Mouse (Mus musculus) spleen, adult 2 months (tissue): ENCODE measurements around the gene Qrich2. TPM values are rescaled to one million over a fixed set of nuclear protein-coding genes. Genes with fewer than 3 reads are reported as not detected.
"Not testable (repeated sequence)": the region's sequence is repeated elsewhere in the genome, so short reads cannot be mapped to it uniquely, and the experiment has no call there.

Source experiments
- DNase-seq, 2 experiments: peaks; one replicate each; pipeline versions ENCODE4 v3.0.0 to v3.0.0-alpha.2; 2012 to 2021; ENCODE audit warnings: low spot score in 2 of 2, low read depth in 1 of 2
- H3K27ac ChIP-seq: fragments of 200-500 bp; 2 replicates; pipeline ENCODE4 v1.5.1; 2012; ENCODE audit warnings: low read length, inconsistent platforms; ENCODE audit not compliant: insufficient read depth
- H3K27me3 ChIP-seq: fragments of 200-500 bp; 2 replicates; pipeline ENCODE4 v1.6.1; 2012; ENCODE audit warnings: mild to moderate bottlenecking, moderate library complexity, low read length, inconsistent platforms; ENCODE audit not compliant: control insufficient read depth, insufficient read depth
- H3K36me3 ChIP-seq: fragments of 200-500 bp; 2 replicates; pipeline ENCODE4 v1.6.1; 2012; ENCODE audit warnings: mild to moderate bottlenecking, low read length, inconsistent platforms; ENCODE audit not compliant: control insufficient read depth, insufficient read depth
- H3K4me1 ChIP-seq: fragments of 200-500 bp; 2 replicates; pipeline ENCODE4 v1.6.1; 2011; ENCODE audit warnings: inconsistent platforms; ENCODE audit not compliant: control insufficient read depth, insufficient read depth, insufficient read length
- H3K4me3 ChIP-seq: fragments of 200-500 bp; 2 replicates; pipeline ENCODE4 v1.5.1; 2011; ENCODE audit warnings: mild to moderate bottlenecking, inconsistent platforms; ENCODE audit not compliant: insufficient read depth, insufficient read length; ENCODE audit errors: extremely low read depth
- CTCF ChIP-seq: fragments of 200-500 bp; IDR thresholded peaks from 2 replicates; pipeline ENCODE4 v1.5.1; 2011; ENCODE audit warnings: mild to moderate bottlenecking, inconsistent platforms; ENCODE audit not compliant: insufficient read depth, insufficient read length, insufficient replicate concordance; ENCODE audit errors: extremely low read depth
- POLR2A ChIP-seq: fragments of 200-500 bp; IDR thresholded peaks from 2 replicates; pipeline ENCODE4 v1.6.1; 2011; ENCODE audit warnings: low read depth, low read length, inconsistent platforms
- WGBS: fragments of 180-500 bp; shearing (Covaris S2); methylation state at CpG from one replicate; pipeline ENCODE4 v1.1.7; 2018; 5-methylcytosine and 5-hydroxymethylcytosine counted together
- polyA plus RNA-seq: library from polyadenylated mRNA; depleted of rRNA; stranded (reverse); fragments of >200 nt; gene quantifications from 2 replicates; pipeline ENCODE4 v1.2.3, GENCODE M21; 2012

Gene Qrich2
- polyA plus RNA-seq, 1 experiment: 0.14 TPM

- Histone ChIP-seq H3K4me1 (peaks cover 19% of the 10 kb centered on the region), H3K27me3 (no peaks in the 10 kb centered on the region), H3K27ac (no peak overlapping the region), H3K36me3 (no peaks in the 10 kb centered on the region), H3K4me3 (0 out of 2 replicates have a peak overlapping the region, but pooled peaks have one; percentile 86)
- no peak for TF ChIP-seq POLR2A
- TF ChIP-seq CTCF: no peak
- 75% methylated on average over 6 of the region's 6 CpGs for WGBS
- DNase-seq: no peak
These were observed 54.5 kb downstream of the Qrich2 start for GRCm38 (mm10) chr11:116411582-116411981.

- H3K4me1 ChIP-seq: peaks cover 22% of the 10 kb centered on the region
- not testable (repeated sequence) for H3K36me3 ChIP-seq, H3K27me3 ChIP-seq, H3K4me3 ChIP-seq, H3K27ac ChIP-seq, DNase-seq
- WGBS: 92% methylated on average over 4 of the region's 4 CpGs
These were observed 55.6 kb downstream of the Qrich2 start for GRCm38 (mm10) chr11:116410415-116410814.

- no peak for DNase-seq
- 83% methylated on average over 3 of the region's 3 CpGs for WGBS
- H3K4me1 ChIP-seq: peaks cover 25% of the 10 kb centered on the region
- TF ChIP-seq CTCF (no peak), POLR2A (no peak)
- H3K27me3 ChIP-seq: no peaks in the 10 kb centered on the region
- H3K27ac ChIP-seq: no peak overlapping the region
- H3K4me3 ChIP-seq: no peak overlapping the region
- no peaks in the 10 kb centered on the region for H3K36me3 ChIP-seq
These were observed 57.0 kb downstream of the Qrich2 start for GRCm38 (mm10) chr11:116409008-116409407.

- DNase-seq: peak in 1 of 2 experiments; percentile 53
- WGBS: 54% methylated on average over 16 of the region's 16 CpGs
- peak overlapping the region; percentile 11; the same call in 1 of the 2 replicates for H3K4me3 ChIP-seq
These were observed 59.8 kb downstream of the Qrich2 start for GRCm38 (mm10) chr11:116406231-116406728.

GRCm38 (mm10) chr11:116405601-116406000, 60.4 kb downstream of the Qrich2 start:
- WGBS: 44% methylated on average over 4 of the region's 4 CpGs
- Histone ChIP-seq H3K36me3 (peaks cover 1% of the 10 kb centered on the region), H3K4me3 (no peak overlapping the region), H3K4me1 (peaks cover 13% of the 10 kb centered on the region), H3K27ac (peak overlapping the region; percentile 70), H3K27me3 (no peaks in the 10 kb centered on the region)
- no peak for DNase-seq
- TF ChIP-seq CTCF: no peak
- TF ChIP-seq POLR2A: no peak

More at GRCm38 (mm10) chr11:116406231-116406728, 59.8 kb downstream of the Qrich2 start:
- peaks cover 12% of the 10 kb centered on the region for H3K4me1 ChIP-seq
- TF ChIP-seq CTCF: no peak
- no peak for TF ChIP-seq POLR2A
- H3K27me3 ChIP-seq: no peaks in the 10 kb centered on the region
- H3K27ac ChIP-seq: peak overlapping the region; percentile 72
- peaks cover 1% of the 10 kb centered on the region for H3K36me3 ChIP-seq

GRCm38 (mm10) chr11:116400560-116400959, 65.5 kb downstream of the Qrich2 start:
- Histone ChIP-seq H3K27me3 (no peaks in the 10 kb centered on the region), H3K4me3 (no peak overlapping the region), H3K4me1 (peaks cover 10% of the 10 kb centered on the region), H3K27ac (no peak overlapping the region), H3K36me3 (peaks cover 8% of the 10 kb centered on the region)
- DNase-seq: no peak
- WGBS: 6% methylated on average over 4 of the region's 4 CpGs
- TF ChIP-seq CTCF: no peak

- no peak for DNase-seq
- WGBS: 89% methylated on average over 11 of the region's 11 CpGs
- Histone ChIP-seq H3K27me3 (no peaks in the 10 kb centered on the region), H3K27ac (no peak overlapping the region), H3K4me3 (no peak overlapping the region), H3K36me3 (peaks cover 15% of the 10 kb centered on the region), H3K4me1 (peaks cover 7% of the 10 kb centered on the region; the same call in 1 of the 2 replicates)
- TF ChIP-seq CTCF: no peak
- TF ChIP-seq POLR2A: no peak
These were observed 67.7 kb downstream of the Qrich2 start for GRCm38 (mm10) chr11:116398348-116398677.
